Mouse (Mus musculus) lung, embryonic 14.5 days (tissue): ENCODE data around the gene Gm49711. TPM values are rescaled to one million over a fixed set of nuclear protein-coding genes. Genes with fewer than 3 reads are reported as not detected.
"Not testable (repeated sequence)": the region's sequence is repeated elsewhere in the genome, so short reads cannot be mapped to it uniquely, and the experiment has no call there.

Experiments used
- ATAC-seq: fragments of 200-750 bp; cut with Nextera tagmentation; 2 replicates; pipeline ENCODE4 v1.8.0; 2017; ENCODE audit warnings: mild to moderate bottlenecking, moderate TSS enrichment, moderate library complexity; ENCODE audit not compliant: insufficient read depth
- DNase-seq: peaks from one replicate; pipeline ENCODE4 v3.0.0-alpha.2; 2015
- H3K27ac ChIP-seq: fragments of 300-500 bp; sonication (generic); 2 replicates; pipeline ENCODE4 v1.5.1; 2014; ENCODE audit warnings: low read depth, mild to moderate bottlenecking, moderate library complexity
- H3K27me3 ChIP-seq: fragments of 300-500 bp; sonication (generic); 2 replicates; pipeline ENCODE4 v1.6.1; 2014; ENCODE audit warnings: low read length, control low read depth; ENCODE audit not compliant: insufficient read depth
- H3K36me3 ChIP-seq: fragments of 300-500 bp; sonication (generic); 2 replicates; pipeline ENCODE4 v1.6.1; 2014; ENCODE audit warnings: control low read depth; ENCODE audit not compliant: insufficient read depth
- H3K4me1 ChIP-seq: fragments of 300-500 bp; sonication (generic); 2 replicates; pipeline ENCODE4 v1.6.1; 2014; ENCODE audit warnings: antibody characterized with exemption, control low read depth; ENCODE audit not compliant: insufficient read depth
- H3K4me2 ChIP-seq: fragments of 300-500 bp; sonication (generic); 2 replicates; pipeline ENCODE4 v1.6.1; 2014; ENCODE audit warnings: mild to moderate bottlenecking
- H3K4me3 ChIP-seq: fragments of 300-500 bp; sonication (generic); 2 replicates; pipeline ENCODE4 v1.5.1; 2014; ENCODE audit warnings: low read depth, low read length
- H3K9ac ChIP-seq: fragments of 300-500 bp; sonication (generic); 2 replicates; pipeline ENCODE4 v1.6.1; 2014
- H3K9me3 ChIP-seq: fragments of 300-500 bp; sonication (generic); 2 replicates; pipeline ENCODE4 v1.6.1; 2016; ENCODE audit warnings: low read depth, low read length, control low read depth
- CTCF ChIP-seq: IDR thresholded peaks from 2 replicates; pipeline ENCODE4 v1.5.1; 2016; ENCODE audit warnings: antibody characterized with exemption, low read depth
- WGBS: fragments of 180-500 bp; shearing (Covaris S2); extraction: QIAGEN DNeasy Blood & Tissue Kit; methylation state at CpG from one replicate; pipeline ENCODE4 v1.1.7; 2014; 5-methylcytosine and 5-hydroxymethylcytosine counted together
- polyA plus RNA-seq: library from polyadenylated mRNA; unstranded; fragments of >200 nt; fragmentation: Nextera tagmentation; extraction: Ambion mirVana; gene quantifications from 2 replicates; pipeline ENCODE4 v1.2.1, GENCODE M21; 2014

Gene Gm49711
- polyA plus RNA-seq, 1 experiment from 2014 or later: not detected

DNA sequence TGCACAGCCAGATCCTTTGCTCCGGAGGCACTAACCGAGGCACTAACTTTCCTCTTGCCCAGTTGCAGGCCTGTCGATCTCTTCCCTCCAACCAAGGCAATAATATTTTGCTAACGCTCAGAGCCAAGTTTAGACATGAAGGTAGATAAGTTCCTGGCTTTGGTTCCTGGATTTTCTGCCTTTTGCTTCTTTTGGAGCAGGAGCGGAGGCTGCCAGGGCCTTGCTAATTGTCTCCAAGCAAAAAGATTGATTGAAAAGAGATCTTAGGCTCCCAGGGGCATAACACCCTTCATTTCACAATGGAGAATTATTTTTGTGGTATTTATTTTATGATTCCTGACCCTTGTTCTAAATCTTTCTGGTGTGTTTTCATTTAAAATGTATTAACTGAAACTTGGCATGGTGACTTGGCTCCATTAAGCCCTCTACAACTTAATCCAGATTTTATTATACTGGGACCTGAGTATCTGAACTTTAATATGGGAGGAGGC is 151.2 kb downstream of the Gm49711 start:
- no peak for ATAC-seq
- H3K9me3 ChIP-seq: no peaks in the 10 kb centered on the region
- H3K27me3 ChIP-seq: no peaks in the 10 kb centered on the region
- H3K4me1 ChIP-seq: no peaks in the 10 kb centered on the region
- no peak overlapping the region for H3K9ac ChIP-seq
- no peak overlapping the region for H3K4me2 ChIP-seq
- no peak for TF ChIP-seq CTCF
- no peak overlapping the region for H3K4me3 ChIP-seq
- no peaks in the 10 kb centered on the region for H3K36me3 ChIP-seq
- 85% methylated on average over 5 of the region's 5 CpGs for WGBS
- H3K27ac ChIP-seq: no peak overlapping the region
- no peak for DNase-seq

DNA sequence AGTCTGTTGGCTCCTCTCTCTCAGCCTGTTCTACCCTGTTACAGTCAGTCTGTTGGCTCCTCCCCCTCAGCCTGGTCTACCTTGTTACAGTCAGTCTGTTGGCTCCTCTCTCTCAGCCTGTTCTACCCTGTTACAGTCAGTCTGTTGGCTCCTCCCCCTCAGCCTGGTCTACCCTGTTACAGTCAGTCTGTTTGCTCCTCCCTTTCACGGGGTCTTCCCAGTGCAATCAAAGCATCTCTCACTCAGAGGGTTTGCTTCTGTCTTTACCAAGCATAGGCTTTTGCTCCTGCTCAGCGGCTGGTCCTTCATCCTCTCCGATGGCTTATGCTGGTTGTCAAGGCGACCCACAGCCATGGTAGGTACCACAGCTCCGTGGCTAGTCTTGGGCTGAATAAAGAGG is 152.2 kb downstream of the Gm49711 start:
- not testable (repeated sequence) for H3K4me1 ChIP-seq, H3K4me2 ChIP-seq, H3K27ac ChIP-seq, ATAC-seq, H3K9me3 ChIP-seq, DNase-seq, H3K27me3 ChIP-seq, H3K9ac ChIP-seq, H3K36me3 ChIP-seq, H3K4me3 ChIP-seq
- WGBS: 85% methylated on average over 5 of the region's 5 CpGs

DNA sequence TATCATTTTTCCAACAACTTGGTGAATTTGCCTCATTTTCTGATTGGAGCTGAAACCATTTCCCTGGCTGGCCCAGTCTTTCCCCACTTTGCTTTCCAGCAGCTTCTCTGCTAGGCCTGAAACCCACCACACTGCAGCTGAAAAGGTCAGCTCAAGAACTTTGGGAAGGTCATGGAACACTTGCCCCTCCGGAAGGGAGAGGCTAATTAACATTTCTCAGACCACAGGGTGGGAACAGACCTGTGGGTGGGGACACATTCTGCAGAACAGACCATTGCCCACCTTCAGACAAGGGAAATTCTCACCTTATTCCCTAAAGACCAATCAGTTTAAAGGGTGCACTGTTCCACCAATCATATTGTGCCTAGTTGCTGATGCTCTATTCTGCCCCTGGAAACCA is 155.8 kb downstream of the Gm49711 start:
- not testable (repeated sequence) for H3K9me3 ChIP-seq, H3K4me1 ChIP-seq, H3K4me2 ChIP-seq, H3K27ac ChIP-seq, DNase-seq, ATAC-seq, H3K36me3 ChIP-seq, H3K4me3 ChIP-seq, H3K27me3 ChIP-seq, H3K9ac ChIP-seq
- whole genome bisulfite sequencing: 74% methylated on average over 1 of the region's 1 CpGs

DNA sequence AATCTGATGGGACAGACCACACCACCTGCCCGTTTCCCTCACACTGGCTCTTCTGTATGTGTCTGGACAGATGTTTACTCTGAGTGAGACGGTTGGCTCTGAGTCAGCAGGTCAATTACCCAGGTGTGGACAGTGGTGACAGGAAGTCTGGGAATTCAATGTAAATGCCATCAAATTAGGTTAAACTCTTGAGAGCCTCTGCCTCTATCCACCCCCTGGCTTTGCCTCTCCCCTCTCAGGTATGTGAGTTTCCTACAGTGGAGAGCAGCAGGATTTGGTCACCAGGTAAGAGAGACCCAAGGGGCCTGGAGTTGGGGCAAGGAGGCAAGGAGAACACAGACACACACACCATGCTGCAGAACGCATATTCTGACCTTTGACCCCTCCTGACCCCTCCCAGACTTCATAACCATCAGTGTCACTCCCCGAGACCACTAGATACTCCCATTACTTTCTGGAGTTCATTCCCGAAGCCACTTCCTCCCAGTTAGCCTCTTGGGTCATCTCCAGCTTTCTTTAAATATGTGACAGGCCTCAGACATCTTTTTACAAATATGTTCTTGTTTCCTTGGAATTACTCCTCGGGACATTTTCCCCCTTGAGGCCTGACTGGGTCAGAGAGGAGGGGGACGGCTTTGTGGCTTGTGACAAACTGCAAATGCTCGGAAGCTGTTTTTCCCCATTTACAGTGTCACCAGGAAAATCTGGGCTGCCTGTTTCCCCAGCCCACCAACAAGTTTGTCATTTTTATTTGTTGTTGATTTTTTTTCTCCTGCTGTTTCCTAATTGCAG is 157.7 kb downstream of the Gm49711 start:
- no peak overlapping the region for H3K4me3 ChIP-seq
- no peak for TF ChIP-seq CTCF
- DNase-seq: peak; percentile 58
- H3K9me3 ChIP-seq: no peaks in the 10 kb centered on the region
- ATAC-seq: peak; percentile 41; the same call in 1 of the 2 replicates
- H3K4me1 ChIP-seq: peaks cover 4% of the 10 kb centered on the region; the same call in 1 of the 2 replicates
- H3K27me3 ChIP-seq: no peaks in the 10 kb centered on the region
- no peak overlapping the region for H3K9ac ChIP-seq
- H3K36me3 ChIP-seq: no peaks in the 10 kb centered on the region
- 28% methylated on average over 8 of the region's 8 CpGs for WGBS
- no peak overlapping the region for H3K4me2 ChIP-seq
- peak overlapping the region; percentile 42; the same call in 1 of the 2 replicates for H3K27ac ChIP-seq

DNA sequence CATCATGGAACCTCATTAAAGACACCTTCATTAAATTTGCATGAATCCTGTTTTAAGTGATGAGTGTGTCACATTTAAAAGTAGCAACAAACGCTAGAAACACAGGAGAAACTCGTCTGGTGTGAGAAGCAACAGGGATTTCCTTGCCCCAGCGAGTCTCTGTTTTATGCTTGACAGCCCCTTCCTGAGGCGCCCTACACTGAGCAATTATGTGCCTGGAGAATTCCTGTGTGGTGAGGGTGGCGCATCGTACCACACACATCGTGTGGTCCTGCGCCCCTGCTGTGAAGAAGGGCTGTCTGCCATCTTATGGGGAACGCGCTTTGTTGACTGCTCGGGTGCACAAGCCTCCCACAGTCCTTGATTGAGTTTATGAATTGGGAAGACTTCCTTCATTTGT is 162.6 kb downstream of the Gm49711 start:
- Histone ChIP-seq H3K4me1 (peaks cover 3% of the 10 kb centered on the region; the same call in 1 of the 2 replicates), H3K27me3 (no peaks in the 10 kb centered on the region), H3K4me2 (no peak overlapping the region), H3K36me3 (no peaks in the 10 kb centered on the region), H3K4me3 (no peak overlapping the region), H3K9ac (no peak overlapping the region), H3K27ac (no peak overlapping the region), H3K9me3 (no peaks in the 10 kb centered on the region)
- TF ChIP-seq CTCF: no peak
- 91% methylated on average over 11 of the region's 11 CpGs for WGBS
- no peak for DNase-seq
- no peak for ATAC-seq

DNA sequence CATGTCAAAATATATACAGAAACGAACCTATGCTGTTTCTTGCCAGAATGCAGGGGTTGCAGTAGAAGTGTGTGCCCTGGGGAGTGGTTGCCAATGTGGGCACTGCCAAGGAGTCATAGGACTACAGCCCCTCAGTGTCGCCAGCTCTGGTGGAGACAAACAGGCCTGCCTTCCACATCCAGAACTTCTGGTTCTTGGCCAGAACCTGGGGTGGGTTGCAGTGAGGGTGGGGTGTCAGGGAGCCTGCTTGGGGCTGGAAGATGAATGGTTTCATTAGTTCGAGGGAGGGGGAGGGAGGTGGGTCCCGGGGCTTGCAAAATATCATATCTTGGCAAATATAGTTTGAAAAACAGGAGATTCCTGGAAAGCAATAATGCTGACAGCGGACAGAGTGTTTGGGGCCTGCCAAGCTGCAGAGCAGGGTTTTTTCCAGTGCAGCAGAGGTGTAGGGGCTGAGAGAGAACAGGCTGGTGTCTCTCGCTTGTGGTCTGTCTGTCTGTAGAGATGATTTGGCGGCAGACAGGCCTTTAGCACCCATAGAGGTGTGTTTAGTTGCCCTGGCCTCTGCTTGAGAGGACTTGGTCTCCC is 170.3 kb downstream of the Gm49711 start:
- 46% methylated on average over 7 of the region's 7 CpGs for WGBS
- TF ChIP-seq CTCF: no peak

DNA sequence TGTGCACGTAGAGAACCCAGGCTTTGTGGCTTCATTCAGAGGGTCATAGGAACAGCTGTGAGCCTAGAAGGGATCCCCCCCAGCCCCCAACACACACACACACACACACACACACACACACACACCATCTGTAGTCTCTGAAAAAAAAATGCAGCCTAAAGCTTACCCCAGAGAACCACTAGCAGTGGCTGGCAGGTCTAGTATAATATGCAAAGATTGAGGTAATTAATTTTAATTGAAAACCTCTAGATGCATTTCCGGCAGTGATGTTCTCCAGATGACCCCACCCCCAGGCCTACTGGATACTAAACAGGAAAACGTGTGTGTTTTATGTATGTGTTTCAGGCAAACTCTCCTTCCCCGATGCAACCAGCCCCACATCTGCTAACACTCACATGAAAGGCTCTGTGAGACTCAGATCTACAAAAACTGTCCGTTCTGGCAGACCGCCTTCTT is 172.4 kb downstream of the Gm49711 start:
- no peak overlapping the region; the same call in 1 of the 2 replicates for H3K9ac ChIP-seq
- H3K9me3 ChIP-seq: no peaks in the 10 kb centered on the region
- TF ChIP-seq CTCF: no peak
- H3K4me1 ChIP-seq: peaks cover 14% of the 10 kb centered on the region
- no peak overlapping the region for H3K4me3 ChIP-seq
- ATAC-seq (peak; percentile 32; the same call in 1 of the 2 replicates), DNase-seq (peak; percentile 59)
- no peak overlapping the region for H3K27ac ChIP-seq
- H3K36me3 ChIP-seq: no peaks in the 10 kb centered on the region
- no peaks in the 10 kb centered on the region for H3K27me3 ChIP-seq
- 44% methylated on average over 6 of the region's 6 CpGs for WGBS
- no peak overlapping the region for H3K4me2 ChIP-seq

More for the DNA sequence above, 170.3 kb downstream of the Gm49711 start:
- H3K9me3 ChIP-seq: no peaks in the 10 kb centered on the region
- no peak overlapping the region for H3K4me3 ChIP-seq
- no peak overlapping the region for H3K4me2 ChIP-seq
- ATAC-seq: no peak
- H3K27ac ChIP-seq: no peak overlapping the region
- H3K36me3 ChIP-seq: no peaks in the 10 kb centered on the region
- no peak overlapping the region for H3K9ac ChIP-seq
- no peaks in the 10 kb centered on the region for H3K27me3 ChIP-seq
- peaks cover 6% of the 10 kb centered on the region; the same call in 1 of the 2 replicates for H3K4me1 ChIP-seq
- DNase-seq: peak; percentile 18
